In genomic region chr7:26783163-26783562, GRCm38 (mm10) we compare ENCODE assay signal across 12 mouse cellular contexts. TPM values are rescaled to one million over a fixed set of nuclear protein-coding genes. Genes with fewer than 3 reads are reported as not detected.
DNase-seq lines count a peak whose midpoint lies in the region; ATAC-seq lines count a peak whose summit lies in the region.
"Had no signal": no experiment of that assay in that cellular context is flagged by ENCODE, and none has a peak within 500 bp of the region (broad histone marks: within the 10 kb centered on the region; RNA-seq: fewer than 3 reads in every experiment).

No protein-coding gene starts in this region.

- DNase-seq in cerebellum, adult 18-20 months, result peak; percentile 4 to 9
- DNase-seq in cerebellum, postnatal 4 days (ENCODE audit: low spot score in 2 of 2), result no peak
- DNase-seq in layer of hippocampus, adult 11-12 months (ENCODE audit: low spot score), result peak; percentile 16
- no peak for DNase-seq in layer of hippocampus, postnatal 10 days (ENCODE audit: low spot score in 2 of 2)
- DNase-seq in adrenal gland, adult 18-20 months (ENCODE audit: low spot score in 2 of 2), result peak; percentile 19 to 37
- peak; percentile 83 to 93 for DNase-seq in kidney, postnatal 25 days
- DNase-seq in frontal cortex, postnatal 10 days (ENCODE audit: low spot score in 2 of 2), result no peak
- DNase-seq: left cerebral cortex, postnatal 4 days had no signal

- no peak for ATAC-seq in megakaryocyte, adult 5-6 weeks (ENCODE audit: poor library complexity, severe bottlenecking)
- ATAC-seq: forebrain, embryonic 13.5 days had no signal

RNA-seq across cellular contexts. Expression of gene Cyp2g1, which starts 25.5 kb away (rescaled TPM):
- not detected for total RNA-seq in layer of hippocampus, postnatal 10 days (2021)
- total RNA-seq in adrenal gland, adult 18-20 months (2021), result not detected
- not detected in 2 replicates for total RNA-seq in megakaryocyte, adult 5-6 weeks (2015)
- total RNA-seq in megakaryocyte, adult 5-6 weeks (2017), result not detected in 2 replicates
- total RNA-seq: common myeloid progenitor, adult 5-6 weeks; left cerebral cortex, postnatal 4 days; megakaryocyte progenitor cell, adult 5-6 weeks had no signal

RNA-seq across cellular contexts. Expression of gene Cyp2b19, which starts 26.2 kb away (rescaled TPM):
- not detected for total RNA-seq in layer of hippocampus, postnatal 10 days (2021)
- total RNA-seq in adrenal gland, adult 18-20 months (2021), result not detected
- total RNA-seq in megakaryocyte, adult 5-6 weeks (2015), result not detected in 2 replicates
- total RNA-seq in megakaryocyte, adult 5-6 weeks (2017), result not detected in 2 replicates
- total RNA-seq: common myeloid progenitor, adult 5-6 weeks; left cerebral cortex, postnatal 4 days; megakaryocyte progenitor cell, adult 5-6 weeks had no signal

RNA-seq across cellular contexts. Expression of gene Cyp2a5, which starts 51.9 kb away (rescaled TPM):
- total RNA-seq in layer of hippocampus, postnatal 10 days (2021), result under 1 TPM in 1 of 2 experiments, not detected in 1; 0.32 TPM
- 1 to 10 TPM in 1 of 2 experiments, not detected in 1; 1.3 TPM for total RNA-seq in adrenal gland, adult 18-20 months (2021)
- not detected in 2 replicates for total RNA-seq in megakaryocyte, adult 5-6 weeks (2015)
- not detected in 2 replicates for total RNA-seq in megakaryocyte, adult 5-6 weeks (2017)
- total RNA-seq: common myeloid progenitor, adult 5-6 weeks; left cerebral cortex, postnatal 4 days; megakaryocyte progenitor cell, adult 5-6 weeks had no signal

Comparison
In these comparisons a context has a peak if more than half of its experiments do, and no peak if none do; other contexts are left out.
1. DNase-seq: peak in cerebellum, adult 18-20 months (2 of 2), layer of hippocampus, adult 11-12 months (single experiment), adrenal gland, adult 18-20 months (2 of 2) and kidney, postnatal 25 days (2 of 2); none in cerebellum, postnatal 4 days (0 of 2), layer of hippocampus, postnatal 10 days (0 of 2) and frontal cortex, postnatal 10 days (0 of 2).